Mouse (Mus musculus) gastrocnemius, postnatal 14 days (tissue): Measurements from ENCODE around the gene Psrc1. TPM values are rescaled to one million over a fixed set of nuclear protein-coding genes. Genes with fewer than 3 reads are reported as not detected.

Source experiments
- DNase-seq: peaks from one replicate; pipeline ENCODE4 v3.0.0; 2021; ENCODE audit warnings: mixed read lengths
- intact Hi-C: fragments of 180-260 bp; cut with DNase I; formaldehyde crosslinking; loops from one replicate; pipeline ENCODE4 v1.15.1; 2025; ENCODE audit warnings: low total_unique reads
- long read RNA-seq, 2 experiments: library from polyadenylated mRNA; stranded (forward); transcript quantifications; one replicate each; pipeline ENCODE4 v2.0.0; 2021
- total RNA-seq, 2 experiments: library from RNA; stranded (reverse); gene quantifications; 2 replicates each; pipeline ENCODE4 v1.2.3; 2021

Gene Psrc1
- 1 to 10 TPM in 1 of 2 experiments, under 1 TPM in 1; 0.53 to 1.1 TPM for total RNA-seq
- long read RNA-seq, experiment 1, partial matches to known transcripts: 1 of 5 reads
- long read RNA-seq, experiment 1, other reads (novel, unspliced or antisense): 0 of 5 reads
- long read RNA-seq, experiment 2, partial matches to known transcripts: 0 of 2 reads
- long read RNA-seq, experiment 2, other reads (novel, unspliced or antisense): 0 of 2 reads

DNA sequence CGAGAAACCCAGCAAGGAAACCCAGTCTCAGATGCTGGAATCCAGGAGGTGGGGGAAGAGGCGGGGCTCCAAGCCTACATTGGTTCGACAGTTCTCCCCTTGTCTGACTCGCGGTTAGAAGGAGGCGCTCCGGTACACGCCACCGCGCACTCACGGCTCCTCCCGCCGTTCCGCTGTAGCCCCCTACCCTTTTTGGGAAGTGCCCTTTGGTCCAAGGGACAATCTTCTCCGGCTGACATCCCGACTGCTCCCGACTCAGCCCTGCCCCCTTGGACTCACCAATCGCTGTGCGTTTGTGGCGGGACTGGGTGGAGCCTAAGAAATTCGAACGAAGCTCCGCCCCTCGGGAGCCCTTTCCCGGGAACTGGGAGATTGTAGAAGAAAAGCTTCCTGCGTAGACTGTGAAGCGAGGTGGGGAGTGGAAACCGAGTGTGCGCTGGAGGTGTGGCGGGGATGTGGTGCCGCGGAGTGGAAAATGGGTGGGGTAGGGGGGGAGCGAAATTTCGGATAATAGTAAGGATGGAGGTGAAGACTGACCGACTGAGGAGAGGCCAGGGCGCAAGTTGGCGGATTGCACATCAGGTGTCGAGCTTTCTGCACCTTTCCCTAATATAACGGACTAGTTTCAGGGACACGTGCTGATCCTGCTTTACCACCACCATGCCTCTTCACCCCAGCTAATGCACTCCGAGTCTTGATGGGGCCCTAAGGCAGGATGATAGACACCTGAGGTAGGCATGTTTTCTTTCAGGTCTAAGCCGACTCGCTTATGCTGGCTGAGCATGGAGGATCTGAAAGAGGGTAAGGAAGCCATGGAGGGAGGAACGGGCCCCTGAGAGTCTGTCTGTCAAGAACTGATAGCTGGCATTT, at the start of gene Psrc1:
Gene Psrc1 (plus strand): TSS at position 355 of the 870 bp plus-strand sequence.
- DNase-seq: peak; percentile 88
- intact Hi-C loops: no loop called here

DNA sequence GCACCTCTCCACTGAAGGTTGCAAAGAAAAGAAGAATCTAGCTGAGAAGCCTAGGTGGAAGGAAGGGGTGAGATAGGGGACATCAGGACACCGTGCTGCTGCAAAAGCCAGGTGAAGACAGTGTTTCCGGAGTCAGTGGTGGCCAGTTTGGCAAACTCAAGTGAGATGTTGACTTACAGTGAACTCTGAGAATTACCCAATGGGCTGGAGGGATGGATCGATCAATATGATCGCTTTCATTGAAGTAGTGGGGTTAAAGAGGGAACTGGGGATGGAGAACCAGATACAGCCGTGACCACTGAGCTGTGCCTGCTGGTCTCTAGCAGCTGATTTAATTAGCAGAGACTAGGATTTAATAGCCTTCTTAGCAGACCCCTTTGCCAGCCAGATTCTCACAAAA, 46.8 kb upstream of the Psrc1 start:
- intact Hi-C loops: no loop called here
- no peak for DNase-seq

DNA sequence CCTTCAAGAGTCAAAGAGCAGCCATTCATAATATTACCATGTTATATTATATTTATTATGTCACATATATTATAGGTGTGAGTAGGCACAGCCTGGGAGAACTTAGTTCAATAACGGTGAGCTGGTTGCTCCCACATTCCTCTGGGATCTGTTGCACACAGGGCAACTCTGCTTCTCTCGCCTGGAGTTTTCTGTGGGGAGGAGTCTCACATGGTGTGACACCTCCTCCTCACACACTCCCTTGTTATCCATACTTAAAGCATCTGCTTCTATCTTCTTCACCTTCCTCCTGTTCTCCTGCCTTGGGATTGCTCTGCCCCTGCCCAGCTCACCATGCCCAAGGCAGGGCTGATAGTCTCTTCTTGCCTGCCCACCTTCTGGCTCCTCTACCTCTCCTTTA, 42.6 kb upstream of the Psrc1 start:
- intact Hi-C loops: no loop called here
- no peak for DNase-seq

DNA sequence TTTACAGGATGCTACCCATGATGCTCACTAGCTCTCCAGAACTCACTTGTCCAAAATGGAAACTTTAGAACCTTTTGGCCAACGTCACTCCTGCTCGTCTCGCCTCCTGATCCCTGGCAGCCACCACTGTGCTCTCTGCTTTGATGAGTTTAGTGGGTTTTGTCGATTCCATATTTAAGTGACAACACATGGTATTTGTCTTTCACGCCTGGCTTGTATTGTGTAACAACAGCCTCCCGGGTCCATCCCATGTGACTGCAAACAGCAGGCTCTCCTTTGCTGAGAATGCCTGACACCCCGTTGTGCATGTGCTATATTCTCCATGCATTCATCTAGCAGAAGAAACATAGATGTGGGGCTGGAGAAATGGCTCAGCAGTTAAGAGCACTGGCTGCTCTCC, 41.5 kb upstream of the Psrc1 start:
- intact Hi-C loops: no loop called here
- DNase-seq: no peak

DNA sequence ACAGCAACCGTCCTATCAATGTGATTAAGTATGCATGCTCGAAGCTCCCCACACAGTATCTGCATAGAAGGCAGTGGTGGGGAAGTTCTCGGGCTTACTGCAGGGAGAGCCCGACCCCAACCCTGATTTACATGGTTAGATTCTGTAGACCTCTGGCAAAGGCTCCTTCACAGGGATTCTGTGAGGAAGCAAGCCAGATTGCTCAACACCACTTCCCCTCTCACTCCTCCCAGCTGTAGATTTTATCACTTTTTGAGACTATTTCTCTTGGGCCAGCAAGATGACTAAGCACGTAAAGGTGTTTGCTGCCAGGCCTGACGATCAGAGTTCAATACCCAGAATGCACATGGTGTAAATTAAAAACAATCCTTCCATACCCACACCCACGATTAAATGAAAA, 37.8 kb upstream of the Psrc1 start:
- no peak for DNase-seq
- intact Hi-C loops: no loop called here

DNA sequence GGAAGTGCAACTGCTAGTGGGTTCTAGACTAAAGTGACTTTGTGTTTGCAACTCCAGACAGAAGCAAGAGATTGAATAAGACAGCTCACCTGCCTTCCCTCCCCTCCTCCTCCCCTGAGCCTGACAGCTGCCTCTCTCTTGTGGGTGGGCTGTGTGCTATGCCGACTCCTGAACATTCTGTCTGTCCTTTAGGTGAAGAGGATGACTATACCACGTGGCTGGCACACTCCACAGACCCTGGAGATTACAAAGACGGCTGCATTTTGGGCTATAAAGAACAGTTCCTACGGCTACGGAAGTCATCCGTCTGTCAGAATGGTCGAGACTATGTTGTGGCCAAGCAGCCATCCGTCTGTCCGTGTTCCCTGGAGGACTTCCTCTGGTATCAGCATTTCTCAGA, 35.3 kb upstream of the Psrc1 start:
- no peak for DNase-seq
- intact Hi-C loops: no loop called here

DNA sequence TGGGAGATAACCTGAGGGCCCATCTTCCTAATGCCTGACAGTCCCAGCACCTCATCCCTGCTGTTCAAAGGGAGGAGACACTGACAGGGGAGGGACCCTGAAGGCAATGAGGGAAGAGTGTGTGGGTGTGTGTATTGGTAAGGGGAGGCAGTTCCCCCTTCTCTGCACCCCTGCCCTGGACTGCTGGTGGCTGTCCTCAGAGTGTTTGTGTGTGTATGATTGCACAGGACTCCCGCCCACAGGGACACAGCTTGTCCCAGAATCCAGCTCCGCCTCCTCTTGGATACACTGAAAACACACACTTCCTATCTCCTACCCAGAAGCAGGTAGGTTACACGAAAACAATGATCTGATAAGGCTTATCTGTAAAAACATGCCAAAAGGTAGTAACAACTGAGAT, 28.4 kb upstream of the Psrc1 start:
- DNase-seq: no peak
- intact Hi-C loops: no loop called here

DNA sequence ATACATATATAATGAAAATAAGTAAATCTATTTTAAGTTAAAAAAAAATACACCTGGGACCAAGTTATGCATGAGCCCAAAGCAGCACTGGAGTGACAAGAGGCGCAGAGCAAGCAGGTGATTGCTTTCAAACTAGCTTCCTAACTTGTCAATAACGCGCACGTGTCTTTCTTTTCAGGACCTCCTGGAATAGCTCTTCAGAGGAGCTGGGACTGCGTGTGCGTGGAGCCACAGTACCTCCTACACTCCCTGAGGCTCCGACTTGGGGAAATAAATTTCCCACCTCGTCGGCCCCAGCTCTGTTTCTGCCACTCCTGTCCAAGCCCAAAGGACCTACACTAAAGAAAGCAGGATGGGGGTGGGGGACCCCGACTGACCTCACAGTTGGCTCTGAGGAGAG, 26.6 kb upstream of the Psrc1 start:
- intact Hi-C loops: no loop called here
- DNase-seq: no peak

DNA sequence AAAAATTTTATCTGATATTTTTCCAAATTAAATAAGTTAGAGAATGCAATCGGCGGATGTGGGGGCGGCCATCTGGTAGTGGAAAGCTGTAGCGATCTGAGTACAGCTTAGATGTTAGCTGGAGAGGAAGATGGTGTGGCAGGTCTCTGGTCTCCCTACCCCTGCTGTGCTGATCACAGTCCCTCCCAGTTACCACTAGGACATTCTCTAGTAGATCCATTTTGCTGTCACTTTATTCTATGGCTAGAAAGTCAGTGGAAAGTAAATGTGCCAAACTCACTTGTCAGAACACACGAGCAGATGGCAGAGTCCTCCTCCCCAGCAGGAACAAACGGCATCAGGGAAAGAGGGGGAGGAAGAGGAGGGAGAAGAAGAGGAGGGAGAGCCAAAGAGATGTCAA, 25.2 kb upstream of the Psrc1 start:
- intact Hi-C loops: no loop called here

DNA sequence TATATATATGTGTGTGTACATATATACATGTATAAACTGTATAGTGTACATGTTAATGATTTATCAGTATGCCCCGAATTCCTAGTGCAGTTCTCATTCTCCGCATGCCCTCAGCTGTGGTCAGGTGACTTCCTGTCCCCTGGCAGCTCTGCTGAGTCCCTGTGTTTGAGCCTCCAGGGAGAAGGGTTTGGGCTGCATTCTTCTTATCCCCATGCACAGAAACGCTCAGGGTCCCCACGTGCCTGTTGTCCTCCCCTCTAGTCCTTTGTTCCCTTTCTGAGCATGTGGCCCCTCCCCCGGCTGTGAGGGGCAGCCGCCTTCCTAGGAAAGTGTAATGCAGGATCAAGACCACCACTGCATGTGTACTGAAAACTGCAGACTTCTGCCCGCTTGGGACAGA, 22.7 kb upstream of the Psrc1 start:
- DNase-seq: no peak
- intact Hi-C loops: no loop called here

More for the DNA sequence above, 25.2 kb upstream of the Psrc1 start:
- DNase-seq: no peak

DNA sequence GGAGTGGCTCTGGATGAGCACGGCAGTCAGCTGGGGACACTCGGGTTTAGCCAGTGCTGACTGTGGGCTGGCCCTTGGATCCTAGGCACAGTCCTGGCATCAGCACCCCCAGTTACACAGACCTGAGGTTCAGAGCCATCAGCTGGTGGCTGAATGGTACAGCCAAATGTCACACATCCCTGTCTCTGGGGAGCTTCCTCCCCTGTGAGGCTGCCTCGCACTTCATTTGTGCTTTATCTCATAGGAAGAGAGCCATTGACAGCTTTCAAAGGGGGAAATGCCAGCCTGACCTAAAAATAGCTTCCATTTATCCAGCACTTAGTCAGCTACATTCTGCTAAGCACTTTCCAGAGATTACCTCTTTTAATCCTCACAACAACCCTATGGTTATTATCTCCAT, 20.0 kb upstream of the Psrc1 start:
- DNase-seq: peak; percentile 24
- intact Hi-C loops: no loop called here

DNA sequence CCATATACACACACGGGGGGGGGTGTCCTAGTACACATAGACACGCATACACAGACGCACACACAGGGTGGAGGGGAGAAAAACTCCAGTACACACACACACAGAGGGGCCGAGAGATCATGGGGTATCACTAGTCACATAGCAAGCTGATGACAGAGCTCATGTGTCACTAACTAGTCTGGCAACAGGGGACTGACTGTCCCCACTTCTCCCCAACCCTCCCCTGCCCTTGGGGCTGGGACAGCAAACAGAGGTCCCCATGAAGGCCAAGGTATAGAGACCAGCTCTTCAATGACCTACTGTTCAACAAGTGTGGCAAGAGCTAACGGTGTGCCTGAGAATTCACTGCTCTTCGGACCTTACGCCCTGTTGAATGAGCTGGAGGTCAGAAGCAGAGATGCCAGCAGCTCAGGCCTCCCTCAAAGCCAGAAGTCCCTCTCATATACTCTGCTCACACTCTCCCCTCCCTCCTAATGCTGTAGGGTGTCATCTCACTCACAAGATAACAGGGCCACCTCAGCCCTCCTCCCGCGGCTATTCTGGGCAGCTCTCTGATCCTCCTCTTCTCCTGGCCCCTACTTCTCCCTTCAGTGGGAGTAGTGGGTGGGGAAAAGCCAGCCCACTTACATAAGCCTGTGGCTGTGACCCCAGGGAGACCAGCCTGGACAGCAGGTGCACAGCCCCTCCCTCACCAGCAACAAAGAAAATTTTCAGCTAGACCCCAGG, 19.2 kb upstream of the Psrc1 start, which contains the start of gene Mybphl:
Gene Mybphl (plus strand): TSS at position 642 of the 726 bp plus-strand sequence.
- intact Hi-C loops: no loop called here
- no peak for DNase-seq

DNA sequence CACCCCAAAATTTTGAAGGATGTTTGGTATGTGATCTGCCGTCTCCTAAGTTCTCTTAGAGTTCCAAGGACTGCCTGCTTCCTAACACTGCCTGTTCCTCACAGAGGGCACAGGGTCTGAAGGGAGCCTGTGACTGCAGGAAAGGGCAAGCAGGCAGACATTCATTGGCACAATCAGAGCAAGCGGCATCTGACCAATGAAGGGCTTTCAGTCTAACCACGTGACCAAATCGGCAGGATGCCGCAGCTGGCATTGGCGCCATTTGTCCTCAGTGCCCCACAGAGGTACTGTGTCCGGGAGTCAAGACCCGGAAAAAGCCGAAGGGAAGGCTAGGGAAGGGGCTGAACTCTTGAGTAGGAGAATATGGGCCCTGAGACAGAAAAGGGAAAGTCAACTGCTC, 16.5 kb upstream of the Psrc1 start:
- no peak for DNase-seq
- intact Hi-C loops: no loop called here

DNA sequence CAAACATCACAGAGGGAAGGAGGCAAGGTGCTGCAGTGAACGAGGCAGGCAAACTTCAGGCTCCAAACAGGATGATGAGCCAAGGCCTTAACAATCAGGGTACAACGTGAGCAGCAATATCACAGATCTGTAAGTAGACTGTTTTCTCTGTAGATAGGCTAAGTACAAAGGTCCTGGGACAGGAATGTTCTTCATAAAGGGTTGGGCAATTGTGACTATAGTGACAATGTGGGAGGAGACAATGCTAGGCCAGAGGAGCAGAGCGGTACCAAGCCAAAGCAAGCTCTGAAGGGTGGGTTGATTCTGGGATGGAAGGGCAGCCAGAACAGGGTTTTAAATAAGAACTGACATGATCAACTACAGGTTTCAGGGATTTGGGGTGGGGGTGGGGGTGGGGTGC, 15.8 kb upstream of the Psrc1 start:
- no peak for DNase-seq
- intact Hi-C loops: no loop called here

DNA sequence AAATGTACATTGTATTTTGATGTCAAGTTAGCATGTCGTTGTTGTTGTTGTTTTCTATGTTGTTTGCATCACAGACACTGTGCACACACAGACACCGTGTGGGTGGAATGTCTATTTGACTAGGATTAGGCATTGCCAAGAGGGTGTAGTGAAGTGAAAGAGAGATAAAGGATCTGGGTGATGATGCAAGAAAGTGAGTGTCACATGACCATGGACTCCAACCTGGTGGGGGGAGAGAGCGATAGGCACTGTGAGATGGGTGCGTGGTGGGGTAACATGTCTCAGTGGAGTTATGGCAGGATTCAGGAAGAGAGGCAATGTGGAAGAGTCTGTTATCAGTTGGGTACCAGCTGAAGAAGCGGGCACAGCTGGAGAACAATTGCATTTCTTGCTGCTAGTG, 14.9 kb upstream of the Psrc1 start:
- DNase-seq: no peak

DNA sequence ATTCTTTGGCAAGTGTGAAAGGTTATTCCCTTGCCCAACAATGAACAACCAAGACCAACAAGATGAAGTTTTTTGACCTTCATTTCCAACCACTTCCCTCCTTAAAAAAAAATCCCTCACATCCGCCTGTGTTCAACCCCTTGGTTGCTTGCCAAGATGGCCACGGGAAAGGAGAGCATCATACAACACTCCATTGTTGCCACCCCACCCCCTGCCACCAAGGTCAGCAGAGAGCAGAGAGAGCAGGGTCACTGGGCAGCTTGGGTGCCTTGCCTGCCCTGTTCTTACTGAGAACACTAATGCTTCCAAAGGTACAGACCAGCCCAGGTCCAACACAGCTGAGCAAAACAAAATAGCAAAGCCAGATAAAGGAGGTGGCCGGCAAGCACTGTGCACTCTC, 11.4 kb upstream of the Psrc1 start:
- DNase-seq: no peak
- intact Hi-C loops: no loop called here

More for the DNA sequence above, 14.9 kb upstream of the Psrc1 start:
- intact Hi-C loops: no loop called here

DNA sequence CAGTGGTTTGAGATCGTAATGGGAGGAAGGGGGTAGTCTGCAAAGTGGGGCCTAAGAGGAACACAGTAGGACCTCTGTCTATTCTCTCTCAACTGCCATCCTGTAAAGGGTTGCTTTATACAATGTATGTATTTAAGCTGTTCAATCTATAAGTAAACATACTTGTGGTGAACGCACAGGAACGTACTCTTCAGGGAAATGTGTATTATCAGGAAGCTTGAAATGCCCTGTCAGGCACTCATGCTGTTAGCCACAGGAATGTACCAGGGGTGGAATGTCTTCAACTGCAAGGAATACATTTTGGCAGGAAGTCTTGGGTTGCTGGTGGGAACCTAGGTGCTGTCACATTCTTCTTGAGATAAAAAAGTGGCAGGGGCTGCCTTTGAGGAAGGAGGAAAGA, 10.9 kb upstream of the Psrc1 start:
- intact Hi-C loops: no loop called here
- DNase-seq: no peak

DNA sequence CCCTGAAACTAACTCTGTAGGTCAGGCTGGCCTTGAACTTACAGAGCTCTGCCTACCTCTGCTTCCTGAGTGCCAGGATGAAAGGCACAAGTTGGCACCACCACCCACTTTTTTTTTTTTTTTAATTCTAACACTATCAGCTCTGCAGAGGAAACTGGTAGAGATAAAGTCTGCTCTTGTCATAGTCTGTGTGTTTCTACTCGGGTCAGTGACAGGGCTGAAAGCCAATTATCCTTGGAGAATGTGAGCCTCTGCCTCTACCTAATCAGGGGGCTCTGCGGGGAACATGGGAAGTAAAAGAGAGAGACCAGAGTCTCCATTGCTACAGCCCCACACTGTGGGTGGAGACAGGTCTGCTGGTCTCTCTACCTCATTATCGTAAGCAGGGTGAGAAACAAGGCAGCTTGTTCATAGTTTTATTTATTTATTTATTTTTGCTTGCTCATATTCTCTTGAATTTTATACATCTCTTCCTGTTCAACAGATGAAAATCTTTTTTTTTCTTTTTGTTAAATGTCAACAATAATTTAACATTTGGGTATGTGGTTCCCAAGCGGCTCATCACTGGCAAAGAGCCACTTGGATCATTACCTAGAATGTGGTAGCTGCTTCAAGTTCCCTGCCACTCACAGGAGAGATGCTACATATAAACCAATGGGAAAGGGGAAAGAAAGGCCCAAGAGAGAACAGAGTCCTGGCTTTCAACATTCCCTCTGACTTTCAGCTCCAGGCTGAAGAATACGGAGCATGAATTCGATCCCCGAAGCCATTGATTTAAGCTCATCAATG, 4.6 kb upstream of the Psrc1 start:
- no peak for DNase-seq
- intact Hi-C loops: no loop called here

DNA sequence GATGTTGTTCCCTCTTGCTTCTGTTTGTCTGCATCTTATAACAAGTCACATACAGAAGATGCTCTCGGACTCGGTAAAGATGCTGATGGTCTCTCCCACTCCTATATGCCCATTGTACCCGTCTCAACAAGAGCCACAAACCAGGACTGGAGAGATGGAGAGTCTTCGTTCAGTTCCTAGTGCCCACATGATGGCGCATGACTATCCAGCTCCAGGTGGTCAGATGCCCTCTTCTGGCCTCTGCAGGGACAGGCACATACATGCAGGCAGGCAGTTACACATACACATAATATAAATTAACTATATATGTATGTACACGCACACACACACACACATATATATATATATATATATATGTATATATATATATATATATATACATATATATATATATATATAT, 2.9 kb upstream of the Psrc1 start:
- DNase-seq: no peak
- intact Hi-C loops: no loop called here
